11 mouse cellular contexts compared by ENCODE assay signal in genomic region chr13:108298241-108298640, GRCm38 (mm10). TPM values are rescaled to one million over a fixed set of nuclear protein-coding genes. Genes with fewer than 3 reads are reported as not detected.
DNase-seq lines count a peak whose midpoint lies in the region; ATAC-seq lines count a peak whose summit lies in the region.
"Had no signal": no experiment of that assay in that cellular context is flagged by ENCODE, and none has a peak within 500 bp of the region (broad histone marks: within the 10 kb centered on the region; RNA-seq: fewer than 3 reads in every experiment).

No protein-coding gene starts in this region.

- no peak for DNase-seq in hindbrain, embryonic 10.5 days (ENCODE audit: low spot score)
- DNase-seq in hindbrain, embryonic 14.5 days (ENCODE audit: low spot score) = no peak
- DNase-seq in MN1 (ENCODE audit: low spot score) = peak; percentile 49
- peak; percentile 44 for DNase-seq in naive thymus-derived CD4-positive, alpha-beta T cell, adult 2 months (ENCODE audit: low read depth)
- no peak for DNase-seq in adrenal gland, adult 2 months
- DNase-seq: kidney, adult 18-20 months had no signal

- H3K4me3 ChIP-seq in hindbrain, embryonic 10.5 days = no peak overlapping the region
- no peak overlapping the region for H3K4me3 ChIP-seq in hindbrain, embryonic 14.5 days (replicated peaks; ENCODE audit: low read length)
- H3K4me3 ChIP-seq in megakaryocyte, embryonic 14.5 days (replicated peaks) = peak overlapping the region; percentile 88

- WGBS in hindbrain, embryonic 10.5 days = 73% methylated on average over 5 of the region's 5 CpGs
- 76% methylated on average over 5 of the region's 5 CpGs for WGBS in hindbrain, embryonic 14.5 days

- ATAC-seq in hindbrain, embryonic 14.5 days (ENCODE audit: low FRiP score) = no peak
- ATAC-seq in megakaryocyte, adult 5-6 weeks (ENCODE audit: poor library complexity, severe bottlenecking) = no peak

- no peak overlapping the region for H3K9ac ChIP-seq in hindbrain, embryonic 14.5 days
- H3K9ac ChIP-seq: midbrain, embryonic 15.5 days had no signal

- H3K27ac ChIP-seq in hindbrain, embryonic 10.5 days = peak overlapping the region; percentile 82
- H3K27ac ChIP-seq in hindbrain, embryonic 14.5 days = no peak overlapping the region
- H3K27ac ChIP-seq: limb, embryonic 13.5 days; midbrain, embryonic 15.5 days had no signal

- no peak overlapping the region for H3K4me2 ChIP-seq in hindbrain, embryonic 14.5 days (replicated peaks)

- H3K4me1 ChIP-seq in hindbrain, embryonic 10.5 days (replicated peaks) = peaks cover 37% of the 10 kb centered on the region
- no peaks in the 10 kb centered on the region for H3K4me1 ChIP-seq in hindbrain, embryonic 14.5 days (replicated peaks; ENCODE audit: control insufficient read depth, insufficient read depth, low read length)
- H3K4me1 ChIP-seq in megakaryocyte, embryonic 14.5 days = peaks cover 91% of the 10 kb centered on the region

- no peaks in the 10 kb centered on the region for H3K36me3 ChIP-seq in hindbrain, embryonic 10.5 days
- no peaks in the 10 kb centered on the region for H3K36me3 ChIP-seq in hindbrain, embryonic 14.5 days (replicated peaks; ENCODE audit: control insufficient read depth, insufficient read depth)
- H3K36me3 ChIP-seq in megakaryocyte, embryonic 14.5 days (replicated peaks; ENCODE audit: low read length) = peaks cover 2% of the 10 kb centered on the region
- H3K36me3 ChIP-seq: limb, embryonic 13.5 days; midbrain, embryonic 15.5 days had no signal

- H3K9me3 ChIP-seq in hindbrain, embryonic 10.5 days = no peaks in the 10 kb centered on the region
- no peaks in the 10 kb centered on the region for H3K9me3 ChIP-seq in hindbrain, embryonic 14.5 days (ENCODE audit: control insufficient read depth, low read length)
- H3K9me3 ChIP-seq in megakaryocyte, embryonic 14.5 days = no peaks in the 10 kb centered on the region
- H3K9me3 ChIP-seq: limb, embryonic 13.5 days; midbrain, embryonic 15.5 days had no signal

- H3K27me3 ChIP-seq in hindbrain, embryonic 10.5 days (ENCODE audit: insufficient read depth, poor library complexity, severe bottlenecking) = no peaks in the 10 kb centered on the region
- H3K27me3 ChIP-seq in hindbrain, embryonic 14.5 days (ENCODE audit: control insufficient read depth, insufficient read depth, low read length) = no peaks in the 10 kb centered on the region
- H3K27me3 ChIP-seq in megakaryocyte, embryonic 14.5 days (replicated peaks) = no peaks in the 10 kb centered on the region
- H3K27me3 ChIP-seq: limb, embryonic 13.5 days; midbrain, embryonic 15.5 days had no signal

RNA-seq across cellular contexts. Expression of gene Depdc1b, which starts 17.9 kb away (rescaled TPM):
- polyA plus RNA-seq in hindbrain, embryonic 10.5 days (2016; fragmentation: Nextera tagmentation; extraction: Ambion mirVana) = 13.6 and 17.8 TPM in 2 replicates
- polyA plus RNA-seq in hindbrain, embryonic 14.5 days (2014; fragmentation: Nextera tagmentation; extraction: Ambion mirVana) = 2.2 and 2.6 TPM in 2 replicates
- polyA plus RNA-seq in megakaryocyte, embryonic 14.5 days (2012; ENCODE audit: insufficient read depth, low replicate concordance) = 0.65 and 4.7 TPM in 2 replicates
- 38.3 and 42.7 TPM in 2 replicates for total RNA-seq in megakaryocyte, adult 5-6 weeks (2015)
- total RNA-seq in megakaryocyte, adult 5-6 weeks (2017) = 29.6 and 34.7 TPM in 2 replicates
- total RNA-seq in adrenal gland, adult 2 months (2021) = under 1 TPM; 0.46 to 0.83 TPM
- 0.08 TPM in 1 of 2 replicates, not detected in the other for polyA plus RNA-seq in adrenal gland, adult 2 months (2012; rRNA removed)
- total RNA-seq: gastrocnemius, adult 18-20 months had no signal

Comparison
In these comparisons a context has a peak if more than half of its experiments do, and no peak if none do; other contexts are left out.
1. DNase-seq: peak in MN1 (single experiment) and naive thymus-derived CD4-positive, alpha-beta T cell, adult 2 months (single experiment); none in hindbrain, embryonic 10.5 days (single experiment), hindbrain, embryonic 14.5 days (single experiment) and adrenal gland, adult 2 months (single experiment).